Mouse (Mus musculus) bone marrow, adult 2 months (tissue): ENCODE data around the gene Ahnak.

Experiments
- CTCF ChIP-seq: fragments of 200-500 bp; IDR thresholded peaks from 2 replicates; pipeline ENCODE4 v1.5.1; 2011; ENCODE audit warnings: low read length, control low read depth; ENCODE audit not compliant: control insufficient read depth, insufficient read depth
- POLR2A ChIP-seq: fragments of 200-500 bp; IDR thresholded peaks from 2 replicates; pipeline ENCODE4 v1.6.1; 2011; ENCODE audit warnings: low read depth, mild to moderate bottlenecking, control low read depth, low read length, borderline replicate concordance; ENCODE audit not compliant: control insufficient read depth

GRCm38 (mm10) chr19:8987816-8988215 is 1.3 kb upstream of the Ahnak start:
- TF ChIP-seq POLR2A (no peak), CTCF (no peak)
